ENCODE assay signal across 18 mouse cellular contexts in the genomic region with DNA sequence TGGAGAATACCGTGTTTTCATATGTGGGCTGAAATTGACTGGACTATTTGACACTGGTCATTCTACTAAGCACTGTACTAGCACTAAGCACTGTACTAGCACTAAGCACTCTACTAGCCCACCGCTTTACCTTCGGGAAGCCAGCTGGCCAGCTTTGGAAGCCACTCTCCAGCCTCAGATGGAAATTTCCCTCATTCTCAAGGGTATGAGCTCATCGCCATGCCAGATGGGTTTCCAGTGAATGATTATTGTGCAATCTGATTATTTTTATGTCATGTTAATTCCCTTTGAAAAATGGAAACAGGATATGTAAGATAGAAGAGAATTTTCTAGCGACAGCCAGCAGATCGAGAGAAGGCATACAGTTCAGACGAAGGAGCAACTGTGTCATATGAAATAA.
DNase-seq lines count a peak whose midpoint lies in the region; ATAC-seq and TF ChIP-seq lines count a peak whose summit lies in the region.
"Had no signal": no experiment of that assay in that cellular context is flagged by ENCODE, and none has a peak within 500 bp of the region (broad histone marks: within the 10 kb centered on the region; RNA-seq: fewer than 3 reads in every experiment).

No protein-coding gene starts in this region.

- H3K4me1 ChIP-seq in forebrain, embryonic 14.5 days (ENCODE audit: control insufficient read depth, insufficient read depth, low read length), result peaks cover 4% of the 10 kb centered on the region; the same call in 1 of the 2 replicates
- no peaks in the 10 kb centered on the region; the same call in 1 of the 2 replicates for H3K4me1 ChIP-seq in forebrain, embryonic 11.5 days (replicated peaks; ENCODE audit: control insufficient read depth, insufficient read depth, low read length)
- no peaks in the 10 kb centered on the region for H3K4me1 ChIP-seq in hindbrain, postnatal 0 days (ENCODE audit: insufficient read depth, low read length)
- peaks cover 41% of the 10 kb centered on the region for H3K4me1 ChIP-seq in hindbrain, embryonic 10.5 days (replicated peaks)
- H3K4me1 ChIP-seq in embryonic fibroblast, embryonic 13.5 days (ENCODE audit: control insufficient read depth, insufficient read depth, low read length), result peaks cover 42% of the 10 kb centered on the region
- H3K4me1 ChIP-seq in intestine, embryonic 16.5 days (ENCODE audit: control insufficient read depth, insufficient read depth, low read length), result no peaks in the 10 kb centered on the region
- peaks cover 4% of the 10 kb centered on the region; the same call in 1 of the 2 replicates for H3K4me1 ChIP-seq in forebrain, postnatal 0 days (ENCODE audit: insufficient read depth)

- 89% methylated on average over 7 of the region's 7 CpGs for WGBS in forebrain, embryonic 14.5 days
- 89% methylated on average over 7 of the region's 7 CpGs for WGBS in forebrain, embryonic 11.5 days
- 57% methylated on average over 7 of the region's 7 CpGs for WGBS in hindbrain, postnatal 0 days
- 87% methylated on average over 7 of the region's 7 CpGs for WGBS in hindbrain, embryonic 10.5 days
- WGBS in intestine, embryonic 16.5 days, result 67% methylated on average over 7 of the region's 7 CpGs
- 61% methylated on average over 7 of the region's 7 CpGs for WGBS in forebrain, postnatal 0 days

- H3K27ac ChIP-seq in forebrain, embryonic 14.5 days (ENCODE audit: low read depth, low read length), result no peak overlapping the region
- H3K27ac ChIP-seq in forebrain, embryonic 11.5 days (ENCODE audit: low read depth, low read length), result no peak overlapping the region
- peak overlapping the region; percentile 15; the same call in 1 of the 2 replicates for H3K27ac ChIP-seq in hindbrain, postnatal 0 days
- H3K27ac ChIP-seq in hindbrain, embryonic 10.5 days, result no peak overlapping the region
- peak overlapping the region; percentile 50; the same call in 1 of the 2 replicates for H3K27ac ChIP-seq in embryonic fibroblast, embryonic 13.5 days (ENCODE audit: insufficient read depth, low read length)
- H3K27ac ChIP-seq in intestine, embryonic 16.5 days (ENCODE audit: low read length), result no peak overlapping the region
- no peak overlapping the region for H3K27ac ChIP-seq in forebrain, postnatal 0 days (ENCODE audit: low read depth, low read length)
- H3K27ac ChIP-seq: heart, embryonic 15.5 days; midbrain, embryonic 15.5 days had no signal

- H3K9ac ChIP-seq in forebrain, embryonic 14.5 days (ENCODE audit: low read length), result no peak overlapping the region
- H3K9ac ChIP-seq in forebrain, embryonic 11.5 days (ENCODE audit: low read length), result no peak overlapping the region
- H3K9ac ChIP-seq in hindbrain, postnatal 0 days (replicated peaks; ENCODE audit: low read length), result no peak overlapping the region
- no peak overlapping the region for H3K9ac ChIP-seq in intestine, embryonic 16.5 days (ENCODE audit: low read depth, low read length)
- H3K9ac ChIP-seq in forebrain, postnatal 0 days, result no peak overlapping the region
- H3K9ac ChIP-seq: heart, embryonic 15.5 days; midbrain, embryonic 15.5 days had no signal

- H3K27me3 ChIP-seq in forebrain, embryonic 14.5 days (replicated peaks; ENCODE audit: control insufficient read depth, insufficient read depth, low read length), result no peaks in the 10 kb centered on the region
- H3K27me3 ChIP-seq in forebrain, embryonic 11.5 days (ENCODE audit: control insufficient read depth, insufficient read depth, low read length), result no peaks in the 10 kb centered on the region
- H3K27me3 ChIP-seq in hindbrain, postnatal 0 days (ENCODE audit: insufficient read depth, low read length), result no peaks in the 10 kb centered on the region
- H3K27me3 ChIP-seq in hindbrain, embryonic 10.5 days (ENCODE audit: insufficient read depth, poor library complexity, severe bottlenecking), result no peaks in the 10 kb centered on the region
- no peaks in the 10 kb centered on the region for H3K27me3 ChIP-seq in intestine, embryonic 16.5 days (replicated peaks; ENCODE audit: control insufficient read depth, insufficient read depth, low read length)
- no peaks in the 10 kb centered on the region for H3K27me3 ChIP-seq in forebrain, postnatal 0 days (ENCODE audit: insufficient read depth, low read length)
- H3K27me3 ChIP-seq: heart, embryonic 15.5 days; midbrain, embryonic 15.5 days had no signal

- H3K36me3 ChIP-seq in forebrain, embryonic 14.5 days (ENCODE audit: control insufficient read depth, insufficient read depth, low read length), result no peaks in the 10 kb centered on the region
- no peaks in the 10 kb centered on the region for H3K36me3 ChIP-seq in forebrain, embryonic 11.5 days (ENCODE audit: control insufficient read depth, insufficient read depth, low read length)
- H3K36me3 ChIP-seq in hindbrain, postnatal 0 days (ENCODE audit: insufficient read depth, low read length), result no peaks in the 10 kb centered on the region
- no peaks in the 10 kb centered on the region for H3K36me3 ChIP-seq in hindbrain, embryonic 10.5 days
- no peaks in the 10 kb centered on the region for H3K36me3 ChIP-seq in intestine, embryonic 16.5 days (ENCODE audit: control insufficient read depth, insufficient read depth, low read length)
- H3K36me3 ChIP-seq in forebrain, postnatal 0 days (ENCODE audit: insufficient read depth), result no peaks in the 10 kb centered on the region
- H3K36me3 ChIP-seq: heart, embryonic 15.5 days; midbrain, embryonic 15.5 days had no signal

- no peaks in the 10 kb centered on the region for H3K9me3 ChIP-seq in forebrain, embryonic 14.5 days (replicated peaks; ENCODE audit: control insufficient read depth, low read length)
- H3K9me3 ChIP-seq in forebrain, embryonic 11.5 days (ENCODE audit: control insufficient read depth, low read length), result no peaks in the 10 kb centered on the region
- H3K9me3 ChIP-seq in hindbrain, postnatal 0 days (ENCODE audit: low read length), result no peaks in the 10 kb centered on the region
- peaks cover 4% of the 10 kb centered on the region; the same call in 1 of the 2 replicates for H3K9me3 ChIP-seq in hindbrain, embryonic 10.5 days
- H3K9me3 ChIP-seq in intestine, embryonic 16.5 days (ENCODE audit: control insufficient read depth, low read length), result peaks cover 4% of the 10 kb centered on the region; the same call in 1 of the 2 replicates
- no peaks in the 10 kb centered on the region for H3K9me3 ChIP-seq in forebrain, postnatal 0 days (ENCODE audit: low read length)
- H3K9me3 ChIP-seq: heart, embryonic 15.5 days; midbrain, embryonic 15.5 days had no signal

- no peak overlapping the region for H3K4me3 ChIP-seq in forebrain, embryonic 14.5 days (ENCODE audit: low read depth, low read length)
- H3K4me3 ChIP-seq in forebrain, embryonic 11.5 days (ENCODE audit: low read depth, low read length), result no peak overlapping the region
- no peak overlapping the region for H3K4me3 ChIP-seq in hindbrain, postnatal 0 days (ENCODE audit: low read length)
- no peak overlapping the region for H3K4me3 ChIP-seq in hindbrain, embryonic 10.5 days
- no peak overlapping the region for H3K4me3 ChIP-seq in embryonic fibroblast, embryonic 13.5 days (ENCODE audit: insufficient read depth, low read length)
- H3K4me3 ChIP-seq in intestine, embryonic 16.5 days (ENCODE audit: low read length), result no peak overlapping the region
- H3K4me3 ChIP-seq in forebrain, postnatal 0 days (ENCODE audit: low read depth, low read length), result no peak overlapping the region
- H3K4me3 ChIP-seq: heart, embryonic 15.5 days; midbrain, embryonic 15.5 days had no signal

- TF ChIP-seq POLR2A in embryonic fibroblast, embryonic 13.5 days (IDR thresholded peaks at IDR 0.05; ENCODE audit: low read depth, low read length), result no peak

- no peak for TF ChIP-seq CTCF in hindbrain, postnatal 0 days (IDR thresholded peaks at IDR 0.05; ENCODE audit: low read depth)
- no peak for TF ChIP-seq CTCF in embryonic fibroblast, embryonic 13.5 days (IDR thresholded peaks at IDR 0.05; ENCODE audit: borderline replicate concordance, insufficient read depth, low read length)
- TF ChIP-seq CTCF in forebrain, postnatal 0 days (IDR thresholded peaks at IDR 0.05; ENCODE audit: low read depth), result no peak

- peak; percentile 22 for DNase-seq in forebrain, embryonic 14.5 days (ENCODE audit: low spot score)
- DNase-seq in forebrain, embryonic 11.5 days (ENCODE audit: low spot score), result no peak
- DNase-seq in hindbrain, postnatal 0 days (ENCODE audit: low spot score), result peak; percentile 65
- DNase-seq in hindbrain, embryonic 10.5 days (ENCODE audit: low spot score), result no peak
- peak; percentile 48 for DNase-seq in 3T3-L1 (ENCODE audit: low read depth, low spot score)
- no peak for DNase-seq in forebrain, postnatal 0 days
- DNase-seq: adrenal gland, adult 2 months; cerebellum, adult 9-11 months; gastrocnemius, postnatal 25 days; kidney, adult 18-20 months; kidney, postnatal 14 days; liver; right cerebral cortex, adult 18-20 months had no signal

- no peak overlapping the region for H3K4me2 ChIP-seq in forebrain, embryonic 14.5 days (ENCODE audit: low read length)
- H3K4me2 ChIP-seq in forebrain, embryonic 11.5 days (ENCODE audit: low read depth, low read length, severe bottlenecking), result no peak overlapping the region
- no peak overlapping the region for H3K4me2 ChIP-seq in hindbrain, postnatal 0 days (ENCODE audit: low read depth, low read length)
- H3K4me2 ChIP-seq in intestine, embryonic 16.5 days (ENCODE audit: low read depth, low read length), result no peak overlapping the region
- H3K4me2 ChIP-seq in forebrain, postnatal 0 days (ENCODE audit: low read depth), result no peak overlapping the region
- H3K4me2 ChIP-seq: heart, embryonic 15.5 days; midbrain, embryonic 15.5 days had no signal

- ATAC-seq in forebrain, embryonic 14.5 days, result no peak
- ATAC-seq in forebrain, embryonic 11.5 days (replicated peaks; ENCODE audit: low FRiP score), result no peak
- peak; percentile 30; the same call in 1 of the 2 replicates for ATAC-seq in hindbrain, postnatal 0 days
- ATAC-seq in intestine, embryonic 16.5 days, result no peak
- ATAC-seq in forebrain, postnatal 0 days, result no peak
- ATAC-seq: lung, postnatal 0 days; midbrain, embryonic 15.5 days had no signal

Comparison
In these comparisons a context has a peak if more than half of its experiments do, and no peak if none do; other contexts are left out.
1. DNase-seq: peak in forebrain, embryonic 14.5 days (single experiment), hindbrain, postnatal 0 days (single experiment) and 3T3-L1 (single experiment); none in forebrain, embryonic 11.5 days (single experiment), hindbrain, embryonic 10.5 days (single experiment) and forebrain, postnatal 0 days (single experiment).
2. H3K27ac ChIP-seq: peak in hindbrain, postnatal 0 days (single experiment) and embryonic fibroblast, embryonic 13.5 days (single experiment); none in forebrain, embryonic 14.5 days (single experiment), forebrain, embryonic 11.5 days (single experiment), hindbrain, embryonic 10.5 days (single experiment), intestine, embryonic 16.5 days (single experiment) and forebrain, postnatal 0 days (single experiment).